Mouse (Mus musculus) limb, embryonic 14.5 days (tissue): Measurements from ENCODE around the gene AC124502.3. TPM values are rescaled to one million over a fixed set of nuclear protein-coding genes. Genes with fewer than 3 reads are reported as not detected.

Experiments
- ATAC-seq: fragments of 200-750 bp; cut with Nextera tagmentation; 2 replicates; pipeline ENCODE4 v1.8.0; 2017; ENCODE audit warnings: low read depth, moderate number of reproducible peaks, moderate TSS enrichment; ENCODE audit not compliant: low FRiP score
- DNase-seq: peaks from one replicate; pipeline ENCODE4 v3.0.0-alpha.2; 2015; ENCODE audit warnings: low spot score
- H3K27ac ChIP-seq: fragments of 300-500 bp; sonication (generic); replicated peaks from 2 replicates; pipeline ENCODE4 v1.5.1; 2014; ENCODE audit warnings: low read depth, mild to moderate bottlenecking, low read length, moderate library complexity, mixed read lengths
- H3K27me3 ChIP-seq: fragments of 300-500 bp; sonication (generic); 2 replicates; pipeline ENCODE4 v1.6.1; 2014; ENCODE audit warnings: low read length, mixed read lengths; ENCODE audit not compliant: control insufficient read depth, insufficient read depth
- H3K36me3 ChIP-seq: fragments of 300-500 bp; sonication (generic); 2 replicates; pipeline ENCODE4 v1.6.1; 2014; ENCODE audit warnings: mild to moderate bottlenecking, low read length, moderate library complexity, mixed read lengths; ENCODE audit not compliant: control insufficient read depth, insufficient read depth
- H3K4me1 ChIP-seq: fragments of 300-500 bp; sonication (generic); 2 replicates; pipeline ENCODE4 v1.6.1; 2014; ENCODE audit warnings: antibody characterized with exemption, low read length, mixed read lengths; ENCODE audit not compliant: control insufficient read depth, insufficient read depth
- H3K4me2 ChIP-seq: fragments of 300-500 bp; sonication (generic); replicated peaks from 2 replicates; pipeline ENCODE4 v1.6.1; 2014; ENCODE audit warnings: low read depth, mild to moderate bottlenecking, low read length, moderate library complexity; ENCODE audit not compliant: severe bottlenecking
- H3K4me3 ChIP-seq: fragments of 300-500 bp; sonication (generic); replicated peaks from 2 replicates; pipeline ENCODE4 v1.5.1; 2014; ENCODE audit warnings: low read length
- H3K9ac ChIP-seq: fragments of 300-500 bp; sonication (generic); 2 replicates; pipeline ENCODE4 v1.6.1; 2014; ENCODE audit warnings: mild to moderate bottlenecking, low read depth, low read length, moderate library complexity; ENCODE audit not compliant: severe bottlenecking
- H3K9me3 ChIP-seq: fragments of 300-500 bp; sonication (generic); 2 replicates; pipeline ENCODE4 v1.6.1; 2016; ENCODE audit warnings: low read length; ENCODE audit not compliant: control insufficient read depth
- POLR2A ChIP-seq: fragments of 200-500 bp; IDR thresholded peaks from 2 replicates; pipeline ENCODE4 v1.8.0; 2012; ENCODE audit warnings: inconsistent platforms, mild to moderate bottlenecking, moderate library complexity, borderline replicate concordance; ENCODE audit not compliant: insufficient read depth, insufficient read length; ENCODE audit errors: extremely low read depth
- WGBS: fragments of 180-500 bp; shearing (Covaris S2); extraction: QIAGEN DNeasy Blood & Tissue Kit; methylation state at CpG from one replicate; pipeline ENCODE4 v1.1.7; 2014; 5-methylcytosine and 5-hydroxymethylcytosine counted together
- polyA plus RNA-seq, 2 experiments: library from polyadenylated mRNA; depleted of rRNA in 1 of 2; stranded (reverse) in 1 of 2; unstranded in 1 of 2; fragments of >200 nt; fragmentation: Nextera tagmentation in 1 of 2; extraction: Ambion mirVana in 1 of 2; gene quantifications; 2 replicates each; pipeline versions ENCODE4 v1.2.1 to v1.2.3; 2012 to 2014

The AC124502.3 gene
- polyA plus RNA-seq, 2 experiments, result 1.7 to 2.5 TPM

DNA sequence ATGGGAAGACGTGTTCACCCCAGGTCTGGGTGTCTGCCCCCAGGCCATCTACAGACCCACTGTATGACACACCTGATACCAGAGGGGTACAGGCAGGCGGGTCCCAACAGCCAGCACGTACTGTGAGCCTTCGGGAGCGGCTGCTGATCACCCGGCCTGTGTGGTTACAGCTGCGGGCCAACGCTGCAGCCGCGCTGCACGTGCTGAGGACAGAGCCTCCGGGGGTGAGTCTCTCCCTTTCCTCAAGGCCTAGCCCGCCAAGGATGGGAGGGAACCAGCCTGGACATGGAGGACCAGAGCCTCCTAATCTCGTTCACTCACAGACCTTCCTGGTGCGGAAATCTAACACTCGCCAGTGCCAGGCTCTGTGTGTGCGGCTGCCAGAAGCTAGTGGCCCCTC is 12.3 kb downstream of the AC124502.3 start:
- Histone ChIP-seq H3K27ac (no peak overlapping the region), H3K36me3 (peaks cover 35% of the 10 kb centered on the region), H3K4me2 (peak overlapping the region; percentile 31), H3K4me1 (peaks cover 8% of the 10 kb centered on the region), H3K27me3 (peaks cover 25% of the 10 kb centered on the region), H3K9me3 (no peaks in the 10 kb centered on the region), H3K4me3 (peak overlapping the region; percentile 11; the same call in 1 of the 2 replicates), H3K9ac (no peak overlapping the region)
- WGBS, result 11% methylated on average over 12 of the region's 17 CpGs
- TF ChIP-seq POLR2A, result no peak
- DNase-seq, result no peak
- ATAC-seq, result no peak

DNA sequence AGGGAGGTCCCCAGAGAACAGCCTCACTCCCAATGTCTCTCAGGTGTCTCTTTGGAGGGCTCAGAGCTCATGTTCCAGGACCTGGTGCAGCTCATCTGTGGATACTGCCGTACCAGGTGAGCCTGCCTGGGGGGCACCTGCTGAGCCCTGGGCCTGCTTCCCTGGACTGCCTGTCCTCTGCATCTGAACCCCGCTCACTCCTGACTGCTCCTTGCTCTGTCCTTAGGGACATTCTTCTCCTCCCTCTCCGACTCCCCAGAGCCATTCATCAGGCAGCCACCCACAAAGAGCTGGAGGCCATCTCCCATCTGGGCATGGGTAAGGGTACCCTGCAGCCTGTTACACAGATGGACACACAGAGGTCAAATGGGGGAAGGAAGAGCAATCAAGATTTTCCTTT is 12.8 kb downstream of the AC124502.3 start:
- H3K36me3 ChIP-seq, result peaks cover 32% of the 10 kb centered on the region
- H3K9ac ChIP-seq, result no peak overlapping the region
- WGBS, result 29% methylated on average over 3 of the region's 3 CpGs
- ATAC-seq (no peak), DNase-seq (no peak)
- no peak for TF ChIP-seq POLR2A
- H3K4me3 ChIP-seq, result no peak overlapping the region
- peaks cover 25% of the 10 kb centered on the region for H3K27me3 ChIP-seq
- H3K4me1 ChIP-seq, result peaks cover 8% of the 10 kb centered on the region
- no peak overlapping the region for H3K27ac ChIP-seq
- no peaks in the 10 kb centered on the region for H3K9me3 ChIP-seq
- peak overlapping the region; percentile 31; the same call in 1 of the 2 replicates for H3K4me2 ChIP-seq

DNA sequence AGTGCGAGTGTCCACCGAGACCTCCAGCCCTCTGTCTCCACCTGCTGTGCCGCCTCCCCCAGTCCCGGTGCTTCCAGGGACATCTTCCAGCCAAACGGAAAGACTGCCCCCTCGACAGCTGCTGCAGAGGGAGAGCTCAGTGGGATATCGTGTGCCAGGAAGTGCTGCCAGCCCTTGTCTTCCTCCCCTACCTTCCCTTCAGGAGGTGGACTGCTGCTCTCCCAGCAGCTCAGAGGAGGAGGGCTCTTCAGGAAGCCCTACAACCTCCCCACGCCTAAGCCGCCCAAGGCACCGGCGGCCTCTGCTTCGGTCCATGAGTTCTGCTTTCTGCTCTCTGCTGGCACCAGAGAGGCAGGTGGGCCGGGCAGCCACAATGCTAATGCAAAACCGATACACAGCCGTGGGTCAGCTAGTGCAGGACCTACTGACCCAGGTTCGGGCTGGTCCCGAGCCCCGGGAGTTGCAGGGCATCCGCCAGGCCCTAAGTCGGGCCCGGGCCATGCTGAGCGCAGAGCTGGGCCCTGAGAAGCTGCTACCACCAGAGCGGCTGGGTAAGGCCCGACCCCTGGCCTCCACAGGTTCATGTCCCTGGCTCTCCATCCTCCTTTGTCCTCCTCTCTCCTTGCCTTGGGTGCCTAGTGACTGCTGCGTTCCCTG is 13.6 kb downstream of the AC124502.3 start:
- TF ChIP-seq POLR2A, result no peak
- H3K9me3 ChIP-seq, result no peaks in the 10 kb centered on the region
- no peak for DNase-seq
- WGBS, result 27% methylated on average over 21 of the region's 25 CpGs
- no peak overlapping the region for H3K4me3 ChIP-seq
- H3K9ac ChIP-seq, result no peak overlapping the region
- H3K27ac ChIP-seq, result no peak overlapping the region
- H3K4me2 ChIP-seq, result no peak overlapping the region
- no peak for ATAC-seq
- peaks cover 25% of the 10 kb centered on the region for H3K27me3 ChIP-seq
- peaks cover 24% of the 10 kb centered on the region for H3K36me3 ChIP-seq
- peaks cover 12% of the 10 kb centered on the region for H3K4me1 ChIP-seq

DNA sequence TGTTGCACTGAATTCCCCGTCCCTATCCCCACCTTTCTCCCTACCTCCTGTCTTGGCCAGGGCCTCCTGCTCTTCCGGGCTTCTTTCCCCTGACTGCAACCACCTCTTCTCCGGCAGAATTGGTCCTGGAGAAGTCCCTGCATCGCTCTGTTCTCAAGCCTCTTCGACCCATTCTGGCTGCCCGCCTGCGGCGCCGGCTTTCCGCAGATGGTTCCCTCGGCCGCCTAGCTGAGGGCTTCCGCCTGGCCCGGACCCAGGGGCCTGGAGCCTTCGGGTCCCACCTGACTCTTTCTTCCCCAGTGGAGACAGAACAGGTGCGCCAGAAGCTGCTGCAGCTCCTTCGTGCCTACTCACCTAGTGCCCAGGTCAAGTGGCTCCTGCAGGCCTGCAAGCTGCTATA is 14.2 kb downstream of the AC124502.3 start:
- H3K36me3 ChIP-seq, result peaks cover 18% of the 10 kb centered on the region
- no peak for ATAC-seq

DNA sequence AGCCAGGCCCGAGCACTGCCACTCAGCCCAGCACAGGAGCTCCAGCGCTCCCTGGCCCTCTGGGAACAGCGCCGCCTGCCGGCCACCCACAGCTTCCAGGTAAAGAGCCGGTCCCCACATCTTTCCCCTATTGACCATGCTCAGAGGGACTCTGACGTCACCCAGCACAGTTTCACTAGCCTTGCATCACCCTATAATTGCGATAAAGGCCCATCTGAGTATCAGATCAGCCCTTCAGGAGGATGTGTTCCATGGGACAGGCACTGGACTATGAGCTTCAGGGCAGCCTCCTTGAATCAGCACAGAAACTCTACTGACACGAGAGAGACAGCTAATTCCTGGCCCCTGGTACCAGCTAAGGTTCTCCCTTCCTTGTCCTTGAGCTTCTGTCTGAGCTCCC is 15.2 kb downstream of the AC124502.3 start:
- H3K4me3 ChIP-seq, result no peak overlapping the region
- DNase-seq, result no peak
- ATAC-seq, result no peak
- peaks cover 17% of the 10 kb centered on the region for H3K4me1 ChIP-seq
- TF ChIP-seq POLR2A, result no peak
- 14% methylated on average over 9 of the region's 9 CpGs for WGBS
- no peak overlapping the region for H3K27ac ChIP-seq
- H3K36me3 ChIP-seq, result peaks cover 10% of the 10 kb centered on the region
- H3K9ac ChIP-seq, result no peak overlapping the region
- no peak overlapping the region for H3K4me2 ChIP-seq
- H3K9me3 ChIP-seq, result no peaks in the 10 kb centered on the region
- peaks cover 25% of the 10 kb centered on the region for H3K27me3 ChIP-seq

More for the DNA sequence above, 14.2 kb downstream of the AC124502.3 start:
- Histone ChIP-seq H3K9me3 (no peaks in the 10 kb centered on the region), H3K27me3 (peaks cover 25% of the 10 kb centered on the region), H3K4me3 (no peak overlapping the region), H3K4me1 (peaks cover 12% of the 10 kb centered on the region), H3K9ac (no peak overlapping the region), H3K4me2 (no peak overlapping the region), H3K27ac (no peak overlapping the region)
- WGBS, result 63% methylated on average over 17 of the region's 17 CpGs
- DNase-seq, result no peak
- no peak for TF ChIP-seq POLR2A
